Mouse (Mus musculus): ENCODE results near the gene Ly6g6d. TPM values are rescaled to one million over a fixed set of nuclear protein-coding genes. Genes with fewer than 3 reads are reported as not detected.

The Ly6g6d gene
- polyA plus RNA-seq, 1 experiment from 2014 or later, result 1.8 TPM

Other genes starting within 250 kb of the Ly6g6d start
- 28.6 and 31.6 TPM in 2 replicates for gene Stk19, start 241.1 kb downstream of the Ly6g6d start, polyA plus RNA-seq (2016; fragmentation: Nextera tagmentation; extraction: Ambion mirVana)
- 80.2 and 83.0 TPM in 2 replicates for gene Dxo, start 241.0 kb downstream of the Ly6g6d start, polyA plus RNA-seq (2016; fragmentation: Nextera tagmentation; extraction: Ambion mirVana)
- gene Skiv2l, start 227.9 kb downstream of the Ly6g6d start, polyA plus RNA-seq (2016; fragmentation: Nextera tagmentation; extraction: Ambion mirVana), result 58.0 and 58.3 TPM in 2 replicates
- gene Nelfe, start 227.7 kb downstream of the Ly6g6d start, polyA plus RNA-seq (2016; fragmentation: Nextera tagmentation; extraction: Ambion mirVana), result 150 and 153 TPM in 2 replicates
- 1.8 and 2.7 TPM in 2 replicates for gene Cfb, start 215.5 kb downstream of the Ly6g6d start, polyA plus RNA-seq (2016; fragmentation: Nextera tagmentation; extraction: Ambion mirVana)
- 6.6 and 7.0 TPM in 2 replicates for gene Zbtb12, start 198.6 kb downstream of the Ly6g6d start, polyA plus RNA-seq (2016; fragmentation: Nextera tagmentation; extraction: Ambion mirVana)
- 0.05 and 0.11 TPM in 2 replicates for gene Gm20547, start 196.0 kb downstream of the Ly6g6d start, polyA plus RNA-seq (2016; fragmentation: Nextera tagmentation; extraction: Ambion mirVana)
- gene C2, start 179.8 kb downstream of the Ly6g6d start, polyA plus RNA-seq (2016; fragmentation: Nextera tagmentation; extraction: Ambion mirVana), result 0.83 and 1.7 TPM in 2 replicates
- gene Ehmt2, start 179.6 kb downstream of the Ly6g6d start, polyA plus RNA-seq (2016; fragmentation: Nextera tagmentation; extraction: Ambion mirVana), result 93.3 and 98.8 TPM in 2 replicates
- 0.06 and 0.11 TPM in 2 replicates for gene Slc44a4, start 163.6 kb downstream of the Ly6g6d start, polyA plus RNA-seq (2016; fragmentation: Nextera tagmentation; extraction: Ambion mirVana)
- gene Neu1, start 146.8 kb downstream of the Ly6g6d start, polyA plus RNA-seq (2016; fragmentation: Nextera tagmentation; extraction: Ambion mirVana), result 18.2 and 18.8 TPM in 2 replicates
- gene Hspa1b, start 118.8 kb downstream of the Ly6g6d start, polyA plus RNA-seq (2016; fragmentation: Nextera tagmentation; extraction: Ambion mirVana), result 0.07 TPM in 1 of 2 replicates, not detected in the other
- gene Gm20481, start 108.2 kb downstream of the Ly6g6d start, polyA plus RNA-seq (2016; fragmentation: Nextera tagmentation; extraction: Ambion mirVana), result not detected in 2 replicates
- 0.94 and 2.1 TPM in 2 replicates for gene Hspa1a, start 105.9 kb downstream of the Ly6g6d start, polyA plus RNA-seq (2016; fragmentation: Nextera tagmentation; extraction: Ambion mirVana)
- 1.1 TPM in 2 replicates for gene Hspa1l, start 105.4 kb downstream of the Ly6g6d start, polyA plus RNA-seq (2016; fragmentation: Nextera tagmentation; extraction: Ambion mirVana)
- gene Lsm2, start 96.2 kb downstream of the Ly6g6d start, polyA plus RNA-seq (2016; fragmentation: Nextera tagmentation; extraction: Ambion mirVana), result 363 and 375 TPM in 2 replicates
- gene Vars, start 77.1 kb downstream of the Ly6g6d start, polyA plus RNA-seq (2016; fragmentation: Nextera tagmentation; extraction: Ambion mirVana), result 229 and 234 TPM in 2 replicates
- 0.19 and 0.22 TPM in 2 replicates for gene Vwa7, start 61.5 kb downstream of the Ly6g6d start, polyA plus RNA-seq (2016; fragmentation: Nextera tagmentation; extraction: Ambion mirVana)
- 3.0 and 4.1 TPM in 2 replicates for gene Sapcd1, start 50.0 kb downstream of the Ly6g6d start, polyA plus RNA-seq (2016; fragmentation: Nextera tagmentation; extraction: Ambion mirVana)
- gene Msh5, start 31.3 kb downstream of the Ly6g6d start, polyA plus RNA-seq (2016; fragmentation: Nextera tagmentation; extraction: Ambion mirVana), result 4.3 and 5.1 TPM in 2 replicates
- gene Clic1, start 28.1 kb downstream of the Ly6g6d start, polyA plus RNA-seq (2016; fragmentation: Nextera tagmentation; extraction: Ambion mirVana), result 174 and 179 TPM in 2 replicates
- 414 and 441 TPM in 2 replicates for gene Ddah2, start 19.0 kb downstream of the Ly6g6d start, polyA plus RNA-seq (2016; fragmentation: Nextera tagmentation; extraction: Ambion mirVana)
- gene Ly6g6c, start 12.7 kb downstream of the Ly6g6d start, polyA plus RNA-seq (2016; fragmentation: Nextera tagmentation; extraction: Ambion mirVana), result 0.25 TPM in 1 of 2 replicates, not detected in the other
- gene Mpig6b, start 11.9 kb downstream of the Ly6g6d start, polyA plus RNA-seq (2016; fragmentation: Nextera tagmentation; extraction: Ambion mirVana), result 0.59 and 0.72 TPM in 2 replicates
- gene Ly6g6e, start 1.2 kb downstream of the Ly6g6d start, polyA plus RNA-seq (2016; fragmentation: Nextera tagmentation; extraction: Ambion mirVana), result 1.00 TPM in 1 of 2 replicates, not detected in the other
- 0.46 and 0.69 TPM in 2 replicates for gene Ly6g6f, start 7.5 kb upstream of the Ly6g6d start, polyA plus RNA-seq (2016; fragmentation: Nextera tagmentation; extraction: Ambion mirVana)
- 51.8 and 52.7 TPM in 2 replicates for gene Abhd16a, start 11.2 kb upstream of the Ly6g6d start, polyA plus RNA-seq (2016; fragmentation: Nextera tagmentation; extraction: Ambion mirVana)
- not detected in 2 replicates for gene Ly6g5c, start 30.2 kb upstream of the Ly6g6d start, polyA plus RNA-seq (2016; fragmentation: Nextera tagmentation; extraction: Ambion mirVana)
- gene Ly6g5b, start 37.4 kb upstream of the Ly6g6d start, polyA plus RNA-seq (2016; fragmentation: Nextera tagmentation; extraction: Ambion mirVana), result 1.2 and 1.4 TPM in 2 replicates
- gene Gpank1, start 43.4 kb upstream of the Ly6g6d start, polyA plus RNA-seq (2016; fragmentation: Nextera tagmentation; extraction: Ambion mirVana), result 33.9 and 42.2 TPM in 2 replicates
- 290 and 303 TPM in 2 replicates for gene Csnk2b, start 44.0 kb upstream of the Ly6g6d start, polyA plus RNA-seq (2016; fragmentation: Nextera tagmentation; extraction: Ambion mirVana)
- gene D17H6S53E, start 48.3 kb upstream of the Ly6g6d start, polyA plus RNA-seq (2016; fragmentation: Nextera tagmentation; extraction: Ambion mirVana), result 7.8 and 10.6 TPM in 2 replicates
- gene Apom, start 54.0 kb upstream of the Ly6g6d start, polyA plus RNA-seq (2016; fragmentation: Nextera tagmentation; extraction: Ambion mirVana), result 0.74 and 0.97 TPM in 2 replicates
- 65.9 and 69.0 TPM in 2 replicates for gene Bag6, start 57.1 kb upstream of the Ly6g6d start, polyA plus RNA-seq (2016; fragmentation: Nextera tagmentation; extraction: Ambion mirVana)
- 195 and 200 TPM in 2 replicates for gene Prrc2a, start 86.8 kb upstream of the Ly6g6d start, polyA plus RNA-seq (2016; fragmentation: Nextera tagmentation; extraction: Ambion mirVana)
- 3.3 and 3.9 TPM in 2 replicates for gene Aif1, start 98.0 kb upstream of the Ly6g6d start, polyA plus RNA-seq (2016; fragmentation: Nextera tagmentation; extraction: Ambion mirVana)
- gene Lst1, start 110.4 kb upstream of the Ly6g6d start, polyA plus RNA-seq (2016; fragmentation: Nextera tagmentation; extraction: Ambion mirVana), result 3.3 and 4.7 TPM in 2 replicates
- 0.16 and 0.32 TPM in 2 replicates for gene Ltb, start 116.4 kb upstream of the Ly6g6d start, polyA plus RNA-seq (2016; fragmentation: Nextera tagmentation; extraction: Ambion mirVana)
- 0.10 TPM in 1 of 2 replicates, not detected in the other for gene Tnf, start 123.9 kb upstream of the Ly6g6d start, polyA plus RNA-seq (2016; fragmentation: Nextera tagmentation; extraction: Ambion mirVana)
- gene Lta, start 127.3 kb upstream of the Ly6g6d start, polyA plus RNA-seq (2016; fragmentation: Nextera tagmentation; extraction: Ambion mirVana), result not detected in 2 replicates
- gene Gm16181, start 142.8 kb upstream of the Ly6g6d start, polyA plus RNA-seq (2016; fragmentation: Nextera tagmentation; extraction: Ambion mirVana), result 0.53 TPM in 1 of 2 replicates, not detected in the other
- 7.0 and 7.7 TPM in 2 replicates for gene Atp6v1g2, start 155.6 kb upstream of the Ly6g6d start, polyA plus RNA-seq (2016; fragmentation: Nextera tagmentation; extraction: Ambion mirVana)
- gene Nfkbil1, start 157.7 kb upstream of the Ly6g6d start, polyA plus RNA-seq (2016; fragmentation: Nextera tagmentation; extraction: Ambion mirVana), result 10.0 and 11.5 TPM in 2 replicates
- gene Ddx39b, start 163.7 kb upstream of the Ly6g6d start, polyA plus RNA-seq (2016; fragmentation: Nextera tagmentation; extraction: Ambion mirVana), result 757 and 759 TPM in 2 replicates
- 57.8 and 58.6 TPM in 2 replicates for gene H2-D1, start 184.7 kb upstream of the Ly6g6d start, polyA plus RNA-seq (2016; fragmentation: Nextera tagmentation; extraction: Ambion mirVana)
- not detected in 2 replicates for gene H2-Q1, start 242.3 kb upstream of the Ly6g6d start, polyA plus RNA-seq (2016; fragmentation: Nextera tagmentation; extraction: Ambion mirVana)